Mouse (Mus musculus) heart, postnatal 14 days (tissue): ENCODE data around the gene Ddx20. TPM values are rescaled to one million over a fixed set of nuclear protein-coding genes. Genes with fewer than 3 reads are reported as not detected.

Experiments used
- total RNA-seq, 2 experiments: library from RNA; stranded (reverse); gene quantifications; 2 replicates each; pipeline ENCODE4 v1.2.3; 2021

Ddx20 gene
- total RNA-seq, 2 experiments from 2014 or later: 11.2 to 12.7 TPM

Other genes with a start within 250 kb of the Ddx20 start
- 1 to 10 TPM; 4.4 to 5.2 TPM for gene Kcnd3, start 235.2 kb downstream of the Ddx20 start, total RNA-seq
- gene Inka2, start 17.0 kb upstream of the Ddx20 start, total RNA-seq: 10 to 100 TPM; 35.5 to 37.7 TPM
- gene Rap1a, start 113.8 kb upstream of the Ddx20 start, total RNA-seq: 100 to 1,000 TPM; 103 to 116 TPM
- gene Adora3, start 183.3 kb upstream of the Ddx20 start, total RNA-seq: under 1 TPM in 1 of 2 experiments, not detected in 1; 0.24 TPM
- gene Tmigd3, start 183.3 kb upstream of the Ddx20 start, total RNA-seq: under 1 TPM in 1 of 2 experiments, not detected in 1; 0.24 TPM
- gene I830077J02Rik, start 245.1 kb upstream of the Ddx20 start, total RNA-seq: under 1 TPM; 0.81 to 0.88 TPM